Mouse (Mus musculus) cortical plate, adult 2 months (tissue): ENCODE measurements around the gene Nadk. TPM values are rescaled to one million over a fixed set of nuclear protein-coding genes. Genes with fewer than 3 reads are reported as not detected.

ENCODE experiments used
- H3K27ac ChIP-seq: fragments of 200-500 bp; 2 replicates; pipeline ENCODE4 v1.5.1; 2012; ENCODE audit warnings: low read length, control low read depth, inconsistent platforms; ENCODE audit not compliant: insufficient read depth
- H3K4me1 ChIP-seq: fragments of 200-500 bp; 2 replicates; pipeline ENCODE4 v1.6.1; 2011; ENCODE audit warnings: low read length; ENCODE audit not compliant: control insufficient read depth, insufficient read depth
- H3K4me3 ChIP-seq: fragments of 200-500 bp; 2 replicates; pipeline ENCODE4 v1.5.1; 2011; ENCODE audit warnings: mild to moderate bottlenecking, low read length, control low read depth; ENCODE audit not compliant: insufficient read depth
- CTCF ChIP-seq: fragments of 200-500 bp; IDR thresholded peaks from 2 replicates; pipeline ENCODE4 v1.5.1; 2011; ENCODE audit warnings: mild to moderate bottlenecking, control low read depth, low read length; ENCODE audit not compliant: insufficient read depth; ENCODE audit errors: extremely low read depth
- POLR2A ChIP-seq: fragments of 200-500 bp; IDR thresholded peaks from 2 replicates; pipeline ENCODE4 v1.6.1; 2011; ENCODE audit warnings: mild to moderate bottlenecking, low read length, control low read depth; ENCODE audit not compliant: insufficient read depth; ENCODE audit errors: extremely low read depth
- polyA plus RNA-seq: library from polyadenylated mRNA; depleted of rRNA; stranded (reverse); fragments of >200 nt; gene quantifications from 2 replicates; pipeline ENCODE4 v1.2.3, GENCODE M21; 2012

Nadk gene
- polyA plus RNA-seq, 1 experiment = 66.9 TPM

- H3K27ac ChIP-seq = no peak overlapping the region
- peaks cover 10% of the 10 kb centered on the region; the same call in 1 of the 2 replicates for H3K4me1 ChIP-seq
- TF ChIP-seq POLR2A (no peak), CTCF (no peak)
- no peak overlapping the region for H3K4me3 ChIP-seq
These were observed 9.2 kb upstream of the Nadk start for GRCm38 (mm10) chr4:155552917-155553532.

GRCm38 (mm10) chr4:155554880-155555279 is 7.3 kb upstream of the Nadk start:
- H3K4me3 ChIP-seq = no peak overlapping the region
- TF ChIP-seq POLR2A (no peak), CTCF (no peak)
- no peak overlapping the region for H3K27ac ChIP-seq
- peaks cover 5% of the 10 kb centered on the region; the same call in 1 of the 2 replicates for H3K4me1 ChIP-seq

- H3K27ac ChIP-seq = no peak overlapping the region
- peaks cover 4% of the 10 kb centered on the region; the same call in 1 of the 2 replicates for H3K4me1 ChIP-seq
- no peak for TF ChIP-seq POLR2A
- no peak for TF ChIP-seq CTCF
- H3K4me3 ChIP-seq = no peak overlapping the region
These were observed 6.7 kb upstream of the Nadk start for GRCm38 (mm10) chr4:155555464-155555863.

GRCm38 (mm10) chr4:155559454-155559853 is 2.7 kb upstream of the Nadk start:
- TF ChIP-seq POLR2A = no peak
- TF ChIP-seq CTCF = no peak
- Histone ChIP-seq H3K4me1 (0 out of 2 replicates have a peak, but pooled peaks cover 2% of the 10 kb centered on the region), H3K27ac (no peak overlapping the region), H3K4me3 (no peak overlapping the region)

- H3K4me1 ChIP-seq = peaks cover 4% of the 10 kb centered on the region; the same call in 1 of the 2 replicates
- H3K27ac ChIP-seq = no peak overlapping the region
- TF ChIP-seq CTCF (no peak), POLR2A (no peak)
- no peak overlapping the region for H3K4me3 ChIP-seq
These were observed 1.2 kb upstream of the Nadk start for GRCm38 (mm10) chr4:155560932-155561331.

GRCm38 (mm10) chr4:155562725-155563399 is 684 bp downstream of the Nadk start:
- H3K27ac ChIP-seq = 0 out of 2 replicates have a peak overlapping the region, but pooled peaks have one; percentile 12
- TF ChIP-seq CTCF = no peak
- TF ChIP-seq POLR2A = no peak
- H3K4me3 ChIP-seq = peak overlapping the region; percentile 85
- peaks cover 6% of the 10 kb centered on the region; the same call in 1 of the 2 replicates for H3K4me1 ChIP-seq

- TF ChIP-seq CTCF (0 out of 2 replicates have a peak, but pooled peaks have one; percentile 2), POLR2A (peak; percentile 62; the same call in 1 of the 2 replicates)
- H3K4me1 ChIP-seq = peaks cover 6% of the 10 kb centered on the region; the same call in 1 of the 2 replicates
- peak overlapping the region; percentile 85 for H3K4me3 ChIP-seq
- H3K27ac ChIP-seq = peak overlapping the region; percentile 82
These were observed 1.4 kb downstream of the Nadk start for GRCm38 (mm10) chr4:155563400-155564231.

GRCm38 (mm10) chr4:155564315-155565069 is 2.3 kb downstream of the Nadk start:
- peak overlapping the region; percentile 82 for H3K27ac ChIP-seq
- TF ChIP-seq POLR2A (no peak), CTCF (no peak)
- H3K4me3 ChIP-seq = peak overlapping the region; percentile 85
- H3K4me1 ChIP-seq = peaks cover 6% of the 10 kb centered on the region; the same call in 1 of the 2 replicates

- H3K27ac ChIP-seq = no peak overlapping the region
- TF ChIP-seq POLR2A (no peak), CTCF (no peak)
- H3K4me3 ChIP-seq = no peak overlapping the region
- peaks cover 6% of the 10 kb centered on the region; the same call in 1 of the 2 replicates for H3K4me1 ChIP-seq
These were observed 4.4 kb downstream of the Nadk start for GRCm38 (mm10) chr4:155566555-155566954.
